Mouse (Mus musculus) liver, embryonic 14 days (tissue): ENCODE results near the gene Pglyrp4. TPM values are rescaled to one million over a fixed set of nuclear protein-coding genes. Genes with fewer than 3 reads are reported as not detected.

Experiments used
- polyA plus RNA-seq: library from polyadenylated mRNA; depleted of rRNA; stranded (reverse); fragments of >200 nt; gene quantifications from 2 replicates; pipeline ENCODE4 v1.2.3, GENCODE M21; 2012; rRNA removed

Gene Pglyrp4
- polyA plus RNA-seq: not detected in 2 replicates

DNA sequence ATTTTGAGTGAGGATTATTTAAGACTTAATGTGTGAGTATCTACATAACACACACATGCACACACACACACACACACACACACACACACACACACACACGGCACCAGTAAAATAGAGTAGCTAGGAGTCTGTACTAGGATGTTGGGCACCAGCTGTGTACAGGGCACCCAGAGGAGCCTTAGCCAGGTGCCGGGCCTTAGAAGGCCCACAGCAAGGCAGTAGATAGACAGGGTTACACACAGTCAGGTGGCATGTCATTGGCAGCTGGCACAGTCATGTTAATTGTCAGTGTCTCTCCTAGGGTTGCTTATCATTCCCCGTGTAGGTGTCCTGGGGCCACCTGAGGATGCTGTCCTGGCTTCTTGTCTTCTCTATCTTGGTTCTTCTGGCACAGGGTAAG lies at the start of gene Pglyrp4:
Pglyrp4 (plus strand) TSS at position 301 of the 400 bp plus-strand sequence.

DNA sequence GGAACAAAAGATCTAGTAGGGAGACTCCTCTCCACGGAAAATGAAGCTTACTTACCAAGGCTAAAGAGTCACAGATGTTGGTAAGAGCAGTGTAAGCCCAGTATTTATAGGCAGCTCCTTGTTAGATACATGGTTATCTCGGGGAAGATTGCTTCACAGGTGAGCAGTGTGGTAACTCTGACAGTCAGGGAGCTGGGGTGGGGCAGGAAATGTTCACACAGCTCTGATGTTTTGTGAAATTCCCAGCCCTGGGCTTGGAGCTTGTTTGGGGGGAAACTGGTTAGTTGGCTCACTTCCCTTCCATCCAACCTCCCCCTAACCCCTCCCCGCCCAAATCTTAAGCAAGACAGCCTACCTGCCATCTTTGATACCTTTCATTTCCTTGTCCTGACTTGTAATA lies 31.1 kb upstream of the Pglyrp4 start, which contains the start of gene S100a9:
S100a9 (minus strand) TSS at position 109 of the 400 bp plus-strand sequence.

DNA sequence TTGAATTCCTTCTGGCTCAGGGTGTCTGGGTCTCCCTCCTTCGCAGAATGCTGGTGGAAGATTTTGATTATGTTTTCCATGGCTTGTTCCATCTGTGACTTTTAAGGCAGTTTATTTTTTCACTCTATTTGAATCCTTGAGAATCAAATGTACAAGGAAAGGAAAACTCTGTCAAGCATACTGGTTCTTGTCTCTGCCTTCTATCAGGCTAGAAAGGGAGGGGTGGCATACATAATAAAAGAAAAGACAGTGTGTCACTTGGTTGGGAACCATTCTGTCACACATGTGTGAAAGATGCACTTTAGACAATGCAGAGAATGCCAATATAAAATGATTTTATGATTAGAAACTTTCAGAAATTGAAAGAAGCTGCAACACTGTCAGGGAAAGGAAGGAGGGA lies 51.1 kb downstream of the Pglyrp4 start, which contains the start of gene Gm5849:
Gm5849 (minus strand) TSS at position 101 of the 400 bp plus-strand sequence.

Other genes with a start within 250 kb of the Pglyrp4 start
- gene Snapin, start 235.9 kb upstream of the Pglyrp4 start, polyA plus RNA-seq: 8.8 and 10.6 TPM in 2 replicates
- 53.6 and 54.9 TPM in 2 replicates for gene Chtop, start 217.4 kb upstream of the Pglyrp4 start, polyA plus RNA-seq
- gene S100a1, start 212.5 kb upstream of the Pglyrp4 start, polyA plus RNA-seq: 15.4 and 16.1 TPM in 2 replicates
- gene S100a13, start 212.5 kb upstream of the Pglyrp4 start, polyA plus RNA-seq: 11.2 TPM in 2 replicates
- gene S100a14, start 200.1 kb upstream of the Pglyrp4 start, polyA plus RNA-seq: 0.31 TPM in 1 of 2 replicates, not detected in the other
- gene S100a16, start 189.7 kb upstream of the Pglyrp4 start, polyA plus RNA-seq: 13.0 and 13.2 TPM in 2 replicates
- gene S100a3, start 166.3 kb upstream of the Pglyrp4 start, polyA plus RNA-seq: 0.05 TPM in 1 of 2 replicates, not detected in the other
- not detected in 2 replicates for gene S100a2, start 136.7 kb upstream of the Pglyrp4 start, polyA plus RNA-seq
- gene Gm42674, start 125.0 kb upstream of the Pglyrp4 start, polyA plus RNA-seq: not detected in 2 replicates
- 1.9 and 3.1 TPM in 2 replicates for gene S100a4, start 123.1 kb upstream of the Pglyrp4 start, polyA plus RNA-seq
- gene S100a5, start 118.4 kb upstream of the Pglyrp4 start, polyA plus RNA-seq: not detected in 2 replicates
- 4.5 and 8.3 TPM in 2 replicates for gene S100a6, start 114.0 kb upstream of the Pglyrp4 start, polyA plus RNA-seq
- gene S100a7a, start 72.9 kb upstream of the Pglyrp4 start, polyA plus RNA-seq: 0.03 TPM in 1 of 2 replicates, not detected in the other
- gene S100a8, start 57.9 kb upstream of the Pglyrp4 start, polyA plus RNA-seq: 392 and 594 TPM in 2 replicates
- 408 and 596 TPM in 2 replicates for gene S100a9, start 31.2 kb upstream of the Pglyrp4 start, polyA plus RNA-seq
- not detected in 2 replicates for gene Gm5849, start 51.0 kb downstream of the Pglyrp4 start, polyA plus RNA-seq